Mouse (Mus musculus) layer of hippocampus, adult 9-10 months (tissue): ENCODE data around the gene Cyp4v3.
"Not testable (repeated sequence)": the region's sequence is repeated elsewhere in the genome, so short reads cannot be mapped to it uniquely, and the experiment has no call there.

Experiments
- DNase-seq: peaks from one replicate; pipeline ENCODE4 v3.0.0; 2022; ENCODE audit warnings: low spot score

Cyp4v3 gene

DNA sequence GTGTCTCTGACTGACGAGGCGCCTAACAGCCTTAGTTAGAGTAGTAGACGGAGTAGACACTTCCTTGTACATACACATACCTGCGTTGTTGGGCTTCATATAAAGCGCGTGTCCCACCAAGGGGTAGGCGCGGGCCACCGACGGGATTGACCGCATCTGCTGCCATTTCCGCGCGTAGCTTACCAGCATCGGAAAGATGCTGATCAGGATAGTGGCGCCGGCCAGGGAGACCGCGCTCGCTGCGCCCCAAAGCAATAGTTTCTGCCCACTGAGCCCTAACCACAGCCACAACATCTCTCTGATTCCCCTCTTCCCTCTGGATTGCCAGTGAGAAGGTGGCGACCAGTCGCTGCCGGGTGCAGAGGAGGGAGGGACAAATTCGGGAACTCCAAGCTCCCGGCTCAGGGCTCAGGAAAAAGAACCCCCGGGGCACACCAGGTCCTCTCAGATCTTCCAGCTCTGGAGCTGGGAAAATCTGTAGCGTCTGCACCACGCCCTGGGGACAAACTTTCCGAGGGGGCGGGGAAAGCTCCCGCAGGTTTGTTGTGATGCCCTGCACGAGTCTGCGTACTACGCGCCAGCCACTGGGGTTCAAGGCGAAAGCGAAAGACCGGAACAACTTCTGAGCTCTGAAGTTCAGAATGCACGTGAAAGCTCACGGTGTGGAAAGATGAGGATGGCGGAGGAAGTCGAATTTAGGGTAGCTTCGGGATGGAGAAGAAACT lies at the start of gene Cyp4v3:
Cyp4v3 (minus strand) TSS at position 532 of the 725 bp plus-strand sequence.
- no peak for DNase-seq

DNA sequence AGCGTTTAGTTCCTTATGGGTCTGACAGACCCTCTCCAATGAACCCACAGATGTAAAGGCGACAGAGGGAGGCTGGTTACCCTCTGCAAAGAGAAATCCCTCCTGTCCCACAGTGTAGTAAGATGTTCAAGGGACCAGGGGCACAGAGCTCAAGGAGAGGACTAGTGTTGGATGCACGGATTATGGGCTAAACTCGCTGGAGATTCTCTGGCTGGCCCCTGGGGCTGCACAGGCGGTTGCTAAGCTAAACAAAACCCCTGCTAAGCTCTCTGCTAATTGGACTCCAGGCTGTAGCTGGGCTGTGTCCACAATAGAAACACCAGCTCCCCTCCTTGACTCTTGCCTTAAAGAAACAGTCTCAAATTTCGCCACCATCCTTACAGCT lies 48.9 kb upstream of the Cyp4v3 start, which contains the start of gene Fam149a:
Fam149a (minus strand) TSS at position 329 of the 385 bp plus-strand sequence.
- DNase-seq: no peak

DNA sequence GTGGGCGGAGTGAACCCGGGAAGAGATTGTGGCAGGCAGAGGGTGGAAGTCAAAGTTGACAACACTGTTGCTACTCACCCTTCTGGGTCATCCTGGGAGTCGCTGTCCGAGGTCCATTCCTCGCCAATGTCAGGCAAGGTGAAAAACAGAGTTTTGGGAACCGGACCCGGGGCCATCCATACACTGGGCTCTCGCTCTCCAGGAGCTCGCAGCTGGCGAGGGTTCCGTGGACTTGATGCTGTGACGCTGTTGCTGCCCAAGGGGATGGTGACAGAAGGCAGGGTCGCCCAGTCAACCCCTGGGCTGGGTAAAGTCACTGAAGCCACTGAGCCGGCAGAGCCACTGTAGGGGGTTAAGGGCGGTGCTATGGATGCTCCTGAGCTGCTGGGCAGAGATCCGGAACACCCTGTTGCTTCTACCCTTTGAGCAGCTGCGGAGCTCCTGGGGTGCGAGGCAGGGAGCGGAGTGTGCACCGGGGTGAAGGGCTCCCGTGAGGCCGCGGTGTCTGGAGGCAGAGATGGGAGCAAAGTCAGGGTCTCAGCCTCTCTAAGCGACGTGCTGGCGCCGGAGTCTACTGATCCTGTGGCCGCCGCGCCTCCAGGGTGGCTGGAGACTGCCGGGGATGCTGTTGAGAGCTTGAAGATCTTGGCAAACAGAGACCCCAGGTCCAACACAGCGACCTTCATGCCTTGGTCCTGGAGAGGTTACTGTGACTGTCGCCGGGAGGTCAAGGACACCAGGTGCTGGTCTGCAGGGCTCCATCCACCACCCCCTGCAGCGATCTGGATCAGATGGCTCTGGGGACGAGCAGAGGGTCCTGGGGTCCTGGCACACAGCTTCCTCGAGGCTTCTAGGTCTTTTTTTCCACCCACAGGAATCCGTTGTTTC lies 48.3 kb upstream of the Cyp4v3 start:
- DNase-seq: no peak

DNA sequence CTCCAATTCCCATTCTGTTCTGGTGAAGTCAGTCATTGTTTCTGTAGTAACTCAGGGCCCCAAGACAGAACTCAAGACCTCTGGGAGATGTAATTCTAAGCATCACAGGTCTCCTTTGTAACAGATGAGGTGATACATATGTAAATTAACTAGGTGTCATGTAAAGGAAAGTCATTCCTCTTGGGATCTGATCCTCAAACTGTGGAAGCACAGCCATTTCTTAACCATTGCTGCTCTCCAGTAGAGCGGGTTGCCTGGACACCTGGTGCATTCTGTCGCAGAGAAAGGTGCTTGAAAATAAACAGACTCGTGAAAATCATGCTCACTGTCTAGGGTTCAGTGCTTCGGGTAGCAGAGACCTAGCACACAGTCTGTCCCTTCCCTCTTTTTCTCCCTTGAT lies 47.6 kb upstream of the Cyp4v3 start:
- DNase-seq: no peak

DNA sequence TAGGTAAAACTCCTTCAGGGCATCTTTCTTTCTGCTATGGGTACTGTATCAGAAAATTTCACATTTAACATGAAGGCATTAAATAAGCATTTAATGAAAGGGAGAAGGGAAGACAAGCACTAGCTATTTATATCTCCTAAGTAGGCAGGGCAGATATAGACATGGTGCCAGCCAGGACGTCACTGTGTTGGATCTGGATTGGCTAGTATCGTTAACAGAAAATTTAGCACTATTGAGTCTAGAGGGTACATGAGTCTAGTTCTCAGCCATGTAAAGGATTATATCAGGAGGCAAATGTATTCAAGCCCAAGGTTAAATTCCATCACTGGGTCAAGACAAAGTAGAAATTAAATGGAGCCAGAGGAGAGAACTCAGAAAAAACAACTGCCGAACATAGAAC lies 41.1 kb upstream of the Cyp4v3 start:
- DNase-seq: no peak

DNA sequence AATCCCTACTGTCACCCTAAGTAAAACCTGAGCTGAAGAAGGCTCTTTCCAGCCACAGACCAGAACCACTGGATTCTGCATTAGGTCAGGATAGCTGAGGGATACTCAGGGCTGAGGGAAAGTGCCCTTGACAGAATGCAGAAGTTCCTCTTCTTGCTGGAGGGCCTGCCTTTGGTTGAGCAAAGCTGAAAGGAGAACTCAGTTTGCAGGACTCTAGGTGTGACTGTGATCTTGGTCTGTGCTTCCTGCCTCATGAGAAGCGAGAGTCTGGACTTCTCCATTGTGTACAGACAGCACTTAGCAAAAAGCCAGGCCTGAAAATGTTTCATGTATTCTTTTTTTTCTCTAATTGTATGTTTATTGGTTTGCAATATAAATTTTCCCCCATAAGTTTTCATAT lies 34.1 kb upstream of the Cyp4v3 start:
- no peak for DNase-seq

DNA sequence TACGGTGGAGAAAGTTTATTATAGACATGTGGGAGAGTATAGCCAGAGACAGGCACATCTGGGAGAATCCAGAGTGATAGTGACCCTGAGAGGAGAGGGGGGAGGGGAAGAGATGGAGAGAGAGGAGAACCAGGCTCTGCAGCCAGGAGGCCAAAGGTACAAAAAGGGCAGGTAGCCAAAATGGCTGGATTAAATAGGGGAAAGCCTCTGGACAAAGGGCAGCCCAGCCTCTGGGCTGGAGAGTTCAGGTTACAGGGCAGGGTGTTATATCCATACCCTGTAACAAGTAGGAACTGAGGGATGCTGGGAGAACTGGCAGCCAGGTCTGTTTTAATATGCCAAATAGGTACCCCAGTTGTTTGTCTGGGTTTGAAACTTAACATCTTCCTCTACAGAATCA lies 30.2 kb upstream of the Cyp4v3 start:
- no peak for DNase-seq

DNA sequence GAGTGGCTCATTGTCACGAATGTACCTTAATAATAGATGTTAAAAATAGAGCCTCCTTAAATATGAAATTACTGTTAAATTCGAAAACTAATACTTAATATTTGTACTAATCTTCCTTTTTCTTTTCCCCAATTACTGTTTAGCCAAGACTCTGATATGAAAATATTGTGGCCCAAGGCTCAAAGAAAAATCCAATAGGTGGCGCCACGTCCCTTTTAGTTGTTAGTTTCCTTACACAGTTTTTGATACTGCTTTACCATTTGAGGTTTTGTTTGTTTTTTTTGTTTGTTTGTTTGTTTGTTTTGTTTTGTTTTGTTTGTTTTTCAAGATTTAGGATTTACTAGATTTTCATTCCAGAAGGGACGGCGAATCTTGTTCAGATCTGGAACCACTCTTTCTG lies 29.3 kb upstream of the Cyp4v3 start:
- DNase-seq: no peak

DNA sequence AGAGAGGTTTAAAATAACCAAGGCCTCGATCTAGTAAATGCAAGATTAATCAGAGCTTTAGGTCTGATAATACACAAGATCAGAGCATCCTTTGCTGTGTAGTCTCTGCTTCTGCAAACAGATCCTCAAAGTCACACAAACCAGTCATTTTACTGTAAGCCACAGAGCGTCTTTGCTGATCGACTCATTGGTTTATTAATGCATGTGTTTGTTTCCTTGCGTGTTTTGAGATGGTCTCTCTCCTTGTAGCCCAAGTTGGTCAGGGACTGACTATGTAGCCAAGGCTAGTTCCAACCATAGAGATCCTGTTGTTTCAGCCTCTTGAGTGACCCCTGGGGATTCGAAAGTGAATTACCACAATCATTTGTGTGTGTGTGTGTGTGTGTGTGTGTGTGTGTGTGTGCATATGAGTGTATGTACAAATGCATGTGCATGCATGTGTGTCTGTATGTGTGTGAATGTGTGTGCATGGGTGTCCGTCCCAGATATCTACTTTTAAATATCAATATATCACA lies 26.1 kb upstream of the Cyp4v3 start:
- DNase-seq: no peak

DNA sequence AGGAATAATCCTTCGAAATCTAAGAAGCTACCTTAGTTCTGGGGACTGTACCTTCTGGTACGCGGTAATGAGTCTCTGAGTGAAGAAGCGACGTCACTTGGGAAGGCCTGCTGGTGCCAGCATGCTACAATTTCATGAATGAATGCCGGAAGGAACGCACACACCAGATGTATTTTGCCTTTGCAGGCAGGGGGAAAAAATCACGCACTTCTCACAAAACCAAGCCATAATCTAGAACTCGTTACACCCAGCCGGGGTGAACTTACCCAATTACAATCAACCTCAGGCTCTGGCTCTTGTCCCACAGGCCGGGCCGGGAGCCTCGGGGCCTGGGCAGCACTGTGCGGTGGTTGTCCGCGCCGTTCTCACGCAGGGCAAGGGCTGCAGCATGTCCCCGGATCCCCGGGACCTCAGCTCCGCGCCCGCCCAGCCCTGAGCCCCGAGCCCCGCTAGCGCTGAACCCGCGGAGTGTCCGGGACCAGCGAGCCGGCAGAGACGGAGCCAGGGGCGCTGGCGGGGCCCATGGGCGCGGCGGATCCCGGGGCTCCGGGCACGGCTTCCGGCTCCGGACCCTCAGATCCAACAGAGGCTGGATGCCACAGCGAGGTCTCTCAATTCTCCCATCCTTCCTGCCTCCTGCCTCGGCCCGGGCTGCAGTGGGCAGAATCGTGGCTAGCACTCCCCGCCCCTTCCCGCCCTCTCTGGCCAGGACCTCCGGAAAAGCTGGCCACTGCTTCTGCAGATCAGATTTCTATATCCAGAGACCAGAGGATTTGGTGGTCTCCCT lies 25.3 kb upstream of the Cyp4v3 start:
- no peak for DNase-seq

DNA sequence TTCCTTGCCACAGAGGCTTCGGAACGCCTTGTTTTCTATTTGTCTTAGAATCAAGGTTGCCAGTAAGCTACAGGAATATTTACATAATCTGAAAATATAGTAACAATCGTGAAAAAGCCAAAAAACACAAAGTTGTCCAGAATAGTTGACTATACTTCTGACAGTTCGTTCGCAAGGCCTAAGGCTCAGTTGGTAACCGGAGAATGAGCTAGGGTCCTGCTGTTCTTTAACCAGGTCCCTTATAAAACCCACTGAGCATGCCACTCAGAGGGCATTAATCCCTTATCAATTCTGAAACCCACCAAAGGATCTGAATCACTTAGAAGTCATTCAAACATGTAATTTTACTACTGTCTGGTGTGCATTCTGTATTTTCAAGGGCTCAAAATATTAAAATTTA lies 22.8 kb upstream of the Cyp4v3 start:
- no peak for DNase-seq

DNA sequence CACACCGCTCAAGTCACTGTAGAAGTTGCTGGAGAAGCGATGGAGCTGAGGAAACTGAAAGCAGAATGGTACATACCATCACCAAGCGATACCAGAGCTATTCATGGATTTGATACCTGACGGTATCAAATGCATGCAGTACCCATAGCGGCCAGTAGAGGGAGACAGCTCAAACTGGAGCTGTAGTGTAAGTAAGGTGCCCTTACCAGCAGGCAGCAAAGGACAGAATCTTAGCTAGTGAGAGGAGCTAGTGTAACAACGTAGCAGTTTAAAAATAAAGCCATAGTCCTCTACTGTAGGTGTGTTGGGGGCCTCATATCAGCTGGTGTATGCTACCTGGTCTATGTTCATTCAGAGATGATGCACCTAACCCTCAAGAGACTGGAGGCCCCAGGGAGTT lies 12.0 kb upstream of the Cyp4v3 start:
- DNase-seq: peak; percentile 42

DNA sequence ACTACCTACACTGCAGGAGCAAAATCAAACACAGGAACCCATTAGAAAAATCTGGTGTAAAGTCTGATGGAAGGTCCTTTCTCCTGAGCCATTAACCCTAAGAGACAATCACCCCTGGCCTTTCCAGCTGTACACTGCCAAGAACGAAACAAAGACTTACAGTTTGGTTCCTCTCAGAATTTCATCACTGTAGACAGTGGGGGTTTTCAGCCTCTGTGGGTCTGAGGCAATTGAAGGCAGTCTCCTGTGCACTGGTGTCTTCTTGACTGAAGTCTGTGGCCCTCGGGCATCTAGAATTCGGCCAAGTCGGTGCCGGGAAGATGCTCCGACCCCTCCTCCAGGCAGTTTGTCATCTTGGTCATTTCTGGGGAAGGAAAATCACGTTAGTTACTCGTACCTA lies 11.3 kb upstream of the Cyp4v3 start:
- DNase-seq: no peak

DNA sequence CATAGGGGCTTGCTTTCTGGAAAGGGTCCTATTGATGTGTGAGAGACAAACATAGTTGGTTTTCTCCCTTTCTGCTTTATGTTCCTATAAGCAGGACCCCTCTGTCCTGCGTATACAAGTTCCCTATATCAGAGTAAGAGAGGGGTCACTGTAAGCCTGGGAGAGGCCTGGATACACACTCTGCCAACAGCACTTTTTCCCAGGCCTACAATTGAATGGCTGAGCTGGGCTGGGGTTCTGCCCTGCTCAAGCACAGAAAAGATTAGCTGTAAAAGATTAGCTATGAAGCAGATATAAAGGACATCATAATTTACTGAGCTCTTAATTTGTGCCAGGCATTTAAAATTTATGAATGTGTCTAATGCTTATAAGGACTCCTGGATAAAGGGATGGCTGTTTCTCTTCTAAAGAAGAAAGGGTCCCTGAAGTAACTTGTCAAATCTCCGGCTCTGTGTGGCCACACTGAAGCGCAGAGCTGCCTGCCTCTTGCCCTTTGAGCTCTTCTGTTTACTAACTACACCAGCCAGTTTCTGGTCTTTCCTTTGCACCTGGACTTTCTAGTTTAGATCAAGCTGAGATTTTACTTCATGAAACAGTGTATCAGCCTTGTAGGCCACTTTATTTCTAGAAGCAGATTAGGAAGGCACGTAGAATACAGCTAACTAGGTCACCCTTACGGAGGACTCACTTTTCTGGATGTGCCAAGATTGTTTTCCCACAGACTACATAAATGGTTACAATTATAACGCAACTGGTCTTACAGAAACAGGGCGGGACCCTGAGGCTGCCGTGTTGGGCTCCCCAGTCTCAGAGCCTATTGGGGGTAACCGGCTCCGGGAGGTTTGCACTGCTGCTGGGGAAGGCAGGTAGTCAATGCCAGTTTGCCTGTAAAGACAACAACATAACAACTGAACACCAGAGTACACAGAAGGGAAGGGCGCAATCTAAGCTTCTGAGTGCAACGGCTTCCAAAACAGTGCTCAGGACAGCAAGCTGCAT lies 8.9 kb upstream of the Cyp4v3 start:
- no peak for DNase-seq

DNA sequence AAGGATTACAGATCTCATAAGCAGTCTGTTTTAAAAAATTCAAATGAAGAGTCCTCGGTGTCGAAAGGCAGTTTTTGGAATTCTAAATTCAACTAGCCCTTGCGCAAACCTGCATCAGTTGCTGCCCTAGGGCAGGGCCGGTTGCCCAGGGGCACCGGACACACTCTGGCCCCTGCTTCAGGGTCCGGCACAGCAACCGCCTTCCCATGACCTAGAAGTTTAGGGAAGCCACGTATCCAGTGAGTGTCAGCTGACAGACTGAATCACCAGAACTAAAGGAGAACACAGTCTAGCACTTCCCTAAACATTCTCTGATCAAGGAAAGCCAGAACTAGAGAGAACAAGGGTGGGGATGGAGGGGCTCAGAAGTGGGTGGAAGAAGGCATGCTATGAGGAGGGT lies 477 bp upstream of the Cyp4v3 start:
- no peak for DNase-seq

DNA sequence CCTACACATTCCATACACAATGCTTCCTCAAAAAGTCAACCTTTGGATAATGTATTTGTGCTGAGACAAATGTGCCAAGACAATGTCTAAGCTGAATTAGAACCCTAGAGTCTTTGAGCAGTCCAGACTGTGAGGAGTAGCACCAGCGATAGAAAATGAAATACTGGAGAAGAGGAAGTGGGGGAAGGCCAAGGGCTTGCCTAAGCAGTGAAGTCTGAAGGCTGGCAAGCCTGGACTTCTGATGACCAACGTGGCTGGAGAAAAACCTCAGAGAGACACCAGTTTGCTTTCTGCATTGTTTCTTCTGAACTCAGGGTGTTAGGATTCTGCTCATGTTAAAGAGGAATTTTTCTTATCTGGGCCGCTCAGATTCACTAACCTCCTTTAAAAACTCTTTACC lies 2.2 kb downstream of the Cyp4v3 start:
- no peak for DNase-seq

DNA sequence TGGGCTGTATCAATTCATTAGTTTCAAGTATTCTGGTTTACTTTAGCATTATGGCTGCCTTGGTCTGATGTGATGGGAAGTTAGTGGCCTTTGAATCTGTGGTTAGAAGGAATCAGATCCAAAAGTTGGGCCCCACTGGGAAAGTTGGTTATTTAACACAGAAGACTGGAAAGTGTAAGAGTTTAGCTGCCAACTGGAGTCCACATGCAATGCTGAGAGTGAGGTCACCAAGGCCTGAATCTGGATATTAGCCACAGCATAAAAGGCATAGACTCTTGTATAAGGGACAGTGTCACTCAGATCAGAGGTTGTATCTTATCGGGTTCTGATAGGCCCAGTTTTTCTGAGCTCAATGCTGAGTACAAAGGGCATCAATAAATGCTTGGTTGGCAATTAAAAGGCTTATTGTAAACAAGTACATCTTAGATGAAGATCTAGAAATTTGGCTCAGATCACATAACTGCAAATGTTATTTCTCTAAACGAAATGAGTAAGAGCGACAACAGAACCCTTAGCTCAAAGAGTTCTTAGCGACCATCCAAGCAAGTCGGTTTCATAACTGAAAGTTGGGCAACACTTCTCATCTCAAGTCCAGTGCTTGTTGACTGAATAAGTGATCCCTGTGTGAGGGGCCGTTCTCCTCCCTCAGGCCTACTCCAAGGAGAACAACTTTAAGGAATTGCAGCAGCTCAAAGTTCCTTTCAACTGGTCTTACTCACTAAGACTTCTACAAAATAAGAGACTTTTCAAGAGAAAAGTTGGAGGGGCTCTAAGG lies 3.6 kb downstream of the Cyp4v3 start:
- no peak for DNase-seq

DNA sequence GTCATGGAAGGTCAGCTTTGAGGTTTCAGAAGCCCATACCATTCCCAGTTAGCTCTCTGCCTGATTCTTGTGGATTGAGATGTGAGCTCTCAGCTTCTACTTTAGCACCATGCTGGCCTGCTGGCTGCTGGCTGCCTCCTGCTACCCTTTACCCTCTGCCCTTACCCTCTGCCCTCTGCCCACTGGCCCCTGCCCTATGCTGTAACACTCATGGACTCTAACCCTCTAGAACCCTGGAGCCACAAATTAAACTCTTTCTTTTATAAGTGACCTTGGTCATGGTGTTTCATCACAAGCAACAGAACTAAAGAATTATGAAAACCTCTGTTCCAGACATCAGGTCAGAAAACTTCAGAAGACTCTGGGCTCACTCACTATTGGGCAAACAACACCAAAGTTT lies 5.9 kb downstream of the Cyp4v3 start:
- not testable (repeated sequence) for DNase-seq

DNA sequence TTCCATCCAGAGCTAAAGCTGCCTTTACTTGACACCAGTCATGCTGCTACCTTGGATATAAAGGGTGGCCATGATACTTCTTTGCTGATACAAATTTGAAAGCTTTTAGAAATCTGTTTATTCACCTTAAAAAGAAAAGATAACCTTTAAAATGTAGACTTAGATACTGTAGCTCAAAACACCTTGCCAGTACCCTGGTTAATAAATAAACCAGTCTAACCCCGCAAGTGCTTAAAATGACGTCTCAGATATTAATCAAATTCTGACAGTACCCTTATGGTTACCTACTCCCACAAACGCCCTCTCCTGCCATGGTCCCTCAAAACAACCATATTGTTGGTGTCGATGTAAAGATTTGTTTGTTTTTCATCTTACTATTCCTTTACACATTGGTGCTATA lies 8.9 kb downstream of the Cyp4v3 start:
- DNase-seq: no peak

DNA sequence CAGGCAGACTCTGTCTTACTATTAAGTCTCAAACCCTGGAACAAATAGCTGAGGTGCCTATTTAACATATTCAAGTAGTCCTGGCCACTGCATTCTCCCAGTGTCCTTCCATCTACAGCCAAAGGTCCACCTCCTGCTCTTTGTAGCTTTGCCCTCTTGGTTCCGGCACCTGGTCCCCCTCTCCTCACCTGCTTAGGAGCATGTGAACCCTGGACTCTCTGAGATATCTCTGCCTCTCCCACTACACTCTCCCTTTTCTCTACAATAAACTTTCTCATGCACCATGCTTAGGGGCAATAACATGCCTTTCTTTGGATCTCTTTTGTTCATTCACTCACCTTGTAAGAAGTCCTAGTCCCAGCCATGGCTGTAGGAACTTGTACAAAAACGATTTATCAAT lies 11.7 kb downstream of the Cyp4v3 start:
- no peak for DNase-seq
